Mouse (Mus musculus): ENCODE data around the gene Tbx15.

- no peak for TF ChIP-seq CTCF (conservative IDR thresholded peaks at IDR 0.05; ENCODE audit: insufficient read depth, insufficient read length, low read depth, low read length)
- no peak for TF ChIP-seq POLR2A (IDR thresholded peaks at IDR 0.05; ENCODE audit: low read depth, low read length)
Measured at GRCm38 (mm10) chr3:99260395-99260794, 20.2 kb downstream of the Tbx15 start.

Measured in kidney, adult 2 months (tissue).